Mouse (Mus musculus): ENCODE measurements around the gene Rpa1. TPM values are rescaled to one million over a fixed set of nuclear protein-coding genes. Genes with fewer than 3 reads are reported as not detected.

Rpa1 gene
- polyA plus RNA-seq, 1 experiment, result 104 TPM

GRCm38 (mm10) chr11:75261730-75262129, 86.4 kb downstream of the Rpa1 start:
- H3K27ac ChIP-seq (ENCODE audit: insufficient read depth, low read length), result no peak overlapping the region
- TF ChIP-seq CTCF (IDR thresholded peaks at IDR 0.05; ENCODE audit: borderline replicate concordance, insufficient read depth, low read length) (no peak), POLR2A (IDR thresholded peaks at IDR 0.05; ENCODE audit: low read depth, low read length) (no peak)
- H3K4me3 ChIP-seq (ENCODE audit: insufficient read depth, low read length), result no peak overlapping the region
- no peaks in the 10 kb centered on the region for H3K4me1 ChIP-seq (ENCODE audit: control insufficient read depth, insufficient read depth, low read length)

GRCm38 (mm10) chr11:75261016-75261415, 87.1 kb downstream of the Rpa1 start:
- Histone ChIP-seq H3K4me1 (ENCODE audit: control insufficient read depth, insufficient read depth, low read length) (no peaks in the 10 kb centered on the region), H3K27ac (ENCODE audit: insufficient read depth, low read length) (no peak overlapping the region), H3K4me3 (ENCODE audit: insufficient read depth, low read length) (no peak overlapping the region)
- TF ChIP-seq CTCF (IDR thresholded peaks at IDR 0.05; ENCODE audit: borderline replicate concordance, insufficient read depth, low read length) (no peak), POLR2A (IDR thresholded peaks at IDR 0.05; ENCODE audit: low read depth, low read length) (no peak)

- TF ChIP-seq CTCF (IDR thresholded peaks at IDR 0.05; ENCODE audit: borderline replicate concordance, insufficient read depth, low read length), result no peak
- TF ChIP-seq POLR2A (IDR thresholded peaks at IDR 0.05; ENCODE audit: low read depth, low read length), result no peak
- Histone ChIP-seq H3K4me1 (ENCODE audit: control insufficient read depth, insufficient read depth, low read length) (no peaks in the 10 kb centered on the region), H3K4me3 (ENCODE audit: insufficient read depth, low read length) (no peak overlapping the region), H3K27ac (ENCODE audit: insufficient read depth, low read length) (no peak overlapping the region)
These were observed 88.0 kb downstream of the Rpa1 start for GRCm38 (mm10) chr11:75259996-75260561.

GRCm38 (mm10) chr11:75259416-75259815, 88.7 kb downstream of the Rpa1 start:
- Histone ChIP-seq H3K27ac (ENCODE audit: insufficient read depth, low read length) (no peak overlapping the region), H3K4me3 (ENCODE audit: insufficient read depth, low read length) (no peak overlapping the region), H3K4me1 (ENCODE audit: control insufficient read depth, insufficient read depth, low read length) (no peaks in the 10 kb centered on the region)
- no peak for TF ChIP-seq POLR2A (IDR thresholded peaks at IDR 0.05; ENCODE audit: low read depth, low read length)
- TF ChIP-seq CTCF (IDR thresholded peaks at IDR 0.05; ENCODE audit: borderline replicate concordance, insufficient read depth, low read length), result no peak

GRCm38 (mm10) chr11:75257056-75257648, 91.0 kb downstream of the Rpa1 start:
- no peak overlapping the region for H3K4me3 ChIP-seq (ENCODE audit: insufficient read depth, low read length)
- H3K27ac ChIP-seq (ENCODE audit: insufficient read depth, low read length), result no peak overlapping the region
- TF ChIP-seq CTCF (IDR thresholded peaks at IDR 0.05; ENCODE audit: borderline replicate concordance, insufficient read depth, low read length) (no peak), POLR2A (IDR thresholded peaks at IDR 0.05; ENCODE audit: low read depth, low read length) (no peak)
- no peaks in the 10 kb centered on the region for H3K4me1 ChIP-seq (ENCODE audit: control insufficient read depth, insufficient read depth, low read length)

GRCm38 (mm10) chr11:75255330-75255729, 92.8 kb downstream of the Rpa1 start:
- Histone ChIP-seq H3K4me3 (ENCODE audit: insufficient read depth, low read length) (no peak overlapping the region), H3K27ac (ENCODE audit: insufficient read depth, low read length) (no peak overlapping the region), H3K4me1 (ENCODE audit: control insufficient read depth, insufficient read depth, low read length) (no peaks in the 10 kb centered on the region)
- no peak for TF ChIP-seq CTCF (IDR thresholded peaks at IDR 0.05; ENCODE audit: borderline replicate concordance, insufficient read depth, low read length)
- no peak for TF ChIP-seq POLR2A (IDR thresholded peaks at IDR 0.05; ENCODE audit: low read depth, low read length)

GRCm38 (mm10) chr11:75254252-75254912, 93.7 kb downstream of the Rpa1 start:
- no peak overlapping the region for H3K27ac ChIP-seq (ENCODE audit: insufficient read depth, low read length)
- no peak overlapping the region for H3K4me3 ChIP-seq (ENCODE audit: insufficient read depth, low read length)
- no peaks in the 10 kb centered on the region for H3K4me1 ChIP-seq (ENCODE audit: control insufficient read depth, insufficient read depth, low read length)
- TF ChIP-seq CTCF (IDR thresholded peaks at IDR 0.05; ENCODE audit: borderline replicate concordance, insufficient read depth, low read length) (no peak), POLR2A (IDR thresholded peaks at IDR 0.05; ENCODE audit: low read depth, low read length) (no peak)

GRCm38 (mm10) chr11:75251557-75252070, 96.5 kb downstream of the Rpa1 start:
- H3K27ac ChIP-seq (ENCODE audit: insufficient read depth, low read length), result no peak overlapping the region
- no peak overlapping the region for H3K4me3 ChIP-seq (ENCODE audit: insufficient read depth, low read length)

GRCm38 (mm10) chr11:75251006-75251512, 97.1 kb downstream of the Rpa1 start:
- Histone ChIP-seq H3K27ac (ENCODE audit: insufficient read depth, low read length) (no peak overlapping the region), H3K4me1 (ENCODE audit: control insufficient read depth, insufficient read depth, low read length) (no peaks in the 10 kb centered on the region), H3K4me3 (ENCODE audit: insufficient read depth, low read length) (no peak overlapping the region)
- TF ChIP-seq POLR2A (IDR thresholded peaks at IDR 0.05; ENCODE audit: low read depth, low read length) (no peak), CTCF (IDR thresholded peaks at IDR 0.05; ENCODE audit: borderline replicate concordance, insufficient read depth, low read length) (no peak)

More at GRCm38 (mm10) chr11:75251557-75252070, 96.5 kb downstream of the Rpa1 start:
- TF ChIP-seq POLR2A (IDR thresholded peaks at IDR 0.05; ENCODE audit: low read depth, low read length) (no peak), CTCF (IDR thresholded peaks at IDR 0.05; ENCODE audit: borderline replicate concordance, insufficient read depth, low read length) (no peak)
- no peaks in the 10 kb centered on the region for H3K4me1 ChIP-seq (ENCODE audit: control insufficient read depth, insufficient read depth, low read length)

GRCm38 (mm10) chr11:75249588-75249987, 98.5 kb downstream of the Rpa1 start:
- Histone ChIP-seq H3K4me3 (ENCODE audit: insufficient read depth, low read length) (no peak overlapping the region), H3K4me1 (ENCODE audit: control insufficient read depth, insufficient read depth, low read length) (no peaks in the 10 kb centered on the region), H3K27ac (ENCODE audit: insufficient read depth, low read length) (no peak overlapping the region)
- TF ChIP-seq CTCF (IDR thresholded peaks at IDR 0.05; ENCODE audit: borderline replicate concordance, insufficient read depth, low read length), result no peak
- TF ChIP-seq POLR2A (IDR thresholded peaks at IDR 0.05; ENCODE audit: low read depth, low read length), result no peak

Other genes starting within 250 kb of the Rpa1 start
- gene Hic1, start 178.8 kb downstream of the Rpa1 start, polyA plus RNA-seq (2011; ENCODE audit: insufficient read length, low read depth, missing spikeins), result 20.7 and 29.3 TPM in 2 replicates
- gene Ovca2, start 169.5 kb downstream of the Rpa1 start, polyA plus RNA-seq (2011; ENCODE audit: insufficient read length, low read depth, missing spikeins), result 20.4 and 28.9 TPM in 2 replicates
- 15.7 and 18.7 TPM in 2 replicates for gene Dph1, start 157.1 kb downstream of the Rpa1 start, polyA plus RNA-seq (2011; ENCODE audit: insufficient read length, low read depth, missing spikeins)
- gene Rtn4rl1, start 154.5 kb downstream of the Rpa1 start, polyA plus RNA-seq (2011; ENCODE audit: insufficient read length, low read depth, missing spikeins), result 2.1 and 2.7 TPM in 2 replicates
- 6.5 and 7.3 TPM in 2 replicates for gene Smyd4, start 109 bp upstream of the Rpa1 start, polyA plus RNA-seq (2011; ENCODE audit: insufficient read length, low read depth, missing spikeins)
- 1,069 and 1,358 TPM in 2 replicates for gene Serpinf1, start 74.4 kb upstream of the Rpa1 start, polyA plus RNA-seq (2011; ENCODE audit: insufficient read length, low read depth, missing spikeins)
- not detected in 2 replicates for gene Serpinf2, start 91.3 kb upstream of the Rpa1 start, polyA plus RNA-seq (2011; ENCODE audit: insufficient read length, low read depth, missing spikeins)
- 9.5 and 17.3 TPM in 2 replicates for gene Wdr81, start 106.4 kb upstream of the Rpa1 start, polyA plus RNA-seq (2011; ENCODE audit: insufficient read length, low read depth, missing spikeins)
- 11.2 and 11.4 TPM in 2 replicates for gene Tlcd2, start 113.4 kb upstream of the Rpa1 start, polyA plus RNA-seq (2011; ENCODE audit: insufficient read length, low read depth, missing spikeins)
- gene Prpf8, start 138.5 kb upstream of the Rpa1 start, polyA plus RNA-seq (2011; ENCODE audit: insufficient read length, low read depth, missing spikeins), result 127 and 132 TPM in 2 replicates
- gene Rilp, start 161.8 kb upstream of the Rpa1 start, polyA plus RNA-seq (2011; ENCODE audit: insufficient read length, low read depth, missing spikeins), result 1.7 TPM in 2 replicates
- gene Scarf1, start 165.2 kb upstream of the Rpa1 start, polyA plus RNA-seq (2011; ENCODE audit: insufficient read length, low read depth, missing spikeins), result 0.25 TPM in 1 of 2 replicates, not detected in the other
- 5.4 and 6.9 TPM in 2 replicates for gene Slc43a2, start 183.4 kb upstream of the Rpa1 start, polyA plus RNA-seq (2011; ENCODE audit: insufficient read length, low read depth, missing spikeins)
- 160 and 204 TPM in 2 replicates for gene Pitpna, start 239.8 kb upstream of the Rpa1 start, polyA plus RNA-seq (2011; ENCODE audit: insufficient read length, low read depth, missing spikeins)